Mouse (Mus musculus) limb, embryonic 14.5 days (tissue): Measurements from ENCODE around the gene Eras. TPM values are rescaled to one million over a fixed set of nuclear protein-coding genes. Genes with fewer than 3 reads are reported as not detected.

Experiments
- ATAC-seq: fragments of 200-750 bp; cut with Nextera tagmentation; 2 replicates; pipeline ENCODE4 v1.8.0; 2017; ENCODE audit warnings: low read depth, moderate number of reproducible peaks, moderate TSS enrichment; ENCODE audit not compliant: low FRiP score
- DNase-seq: peaks from one replicate; pipeline ENCODE4 v3.0.0-alpha.2; 2015; ENCODE audit warnings: low spot score
- H3K27ac ChIP-seq: fragments of 300-500 bp; sonication (generic); replicated peaks from 2 replicates; pipeline ENCODE4 v1.5.1; 2014; ENCODE audit warnings: low read depth, mild to moderate bottlenecking, low read length, moderate library complexity, mixed read lengths
- H3K27me3 ChIP-seq: fragments of 300-500 bp; sonication (generic); 2 replicates; pipeline ENCODE4 v1.6.1; 2014; ENCODE audit warnings: low read length, mixed read lengths; ENCODE audit not compliant: control insufficient read depth, insufficient read depth
- H3K36me3 ChIP-seq: fragments of 300-500 bp; sonication (generic); 2 replicates; pipeline ENCODE4 v1.6.1; 2014; ENCODE audit warnings: mild to moderate bottlenecking, low read length, moderate library complexity, mixed read lengths; ENCODE audit not compliant: control insufficient read depth, insufficient read depth
- H3K4me1 ChIP-seq: fragments of 300-500 bp; sonication (generic); 2 replicates; pipeline ENCODE4 v1.6.1; 2014; ENCODE audit warnings: antibody characterized with exemption, low read length, mixed read lengths; ENCODE audit not compliant: control insufficient read depth, insufficient read depth
- H3K4me2 ChIP-seq: fragments of 300-500 bp; sonication (generic); replicated peaks from 2 replicates; pipeline ENCODE4 v1.6.1; 2014; ENCODE audit warnings: low read depth, mild to moderate bottlenecking, low read length, moderate library complexity; ENCODE audit not compliant: severe bottlenecking
- H3K4me3 ChIP-seq: fragments of 300-500 bp; sonication (generic); replicated peaks from 2 replicates; pipeline ENCODE4 v1.5.1; 2014; ENCODE audit warnings: low read length
- H3K9ac ChIP-seq: fragments of 300-500 bp; sonication (generic); 2 replicates; pipeline ENCODE4 v1.6.1; 2014; ENCODE audit warnings: mild to moderate bottlenecking, low read depth, low read length, moderate library complexity; ENCODE audit not compliant: severe bottlenecking
- H3K9me3 ChIP-seq: fragments of 300-500 bp; sonication (generic); 2 replicates; pipeline ENCODE4 v1.6.1; 2016; ENCODE audit warnings: low read length; ENCODE audit not compliant: control insufficient read depth
- POLR2A ChIP-seq: fragments of 200-500 bp; IDR thresholded peaks from 2 replicates; pipeline ENCODE4 v1.8.0; 2012; ENCODE audit warnings: inconsistent platforms, mild to moderate bottlenecking, moderate library complexity, borderline replicate concordance; ENCODE audit not compliant: insufficient read depth, insufficient read length; ENCODE audit errors: extremely low read depth
- WGBS: fragments of 180-500 bp; shearing (Covaris S2); extraction: QIAGEN DNeasy Blood & Tissue Kit; methylation state at CpG from one replicate; pipeline ENCODE4 v1.1.7; 2014; 5-methylcytosine and 5-hydroxymethylcytosine counted together
- polyA plus RNA-seq, 2 experiments: library from polyadenylated mRNA; depleted of rRNA in 1 of 2; stranded (reverse) in 1 of 2; unstranded in 1 of 2; fragments of >200 nt; fragmentation: Nextera tagmentation in 1 of 2; extraction: Ambion mirVana in 1 of 2; gene quantifications; 2 replicates each; pipeline versions ENCODE4 v1.2.1 to v1.2.3; 2012 to 2014

Eras gene
- polyA plus RNA-seq, 2 experiments: 0.05 TPM; not detected in 1

DNA sequence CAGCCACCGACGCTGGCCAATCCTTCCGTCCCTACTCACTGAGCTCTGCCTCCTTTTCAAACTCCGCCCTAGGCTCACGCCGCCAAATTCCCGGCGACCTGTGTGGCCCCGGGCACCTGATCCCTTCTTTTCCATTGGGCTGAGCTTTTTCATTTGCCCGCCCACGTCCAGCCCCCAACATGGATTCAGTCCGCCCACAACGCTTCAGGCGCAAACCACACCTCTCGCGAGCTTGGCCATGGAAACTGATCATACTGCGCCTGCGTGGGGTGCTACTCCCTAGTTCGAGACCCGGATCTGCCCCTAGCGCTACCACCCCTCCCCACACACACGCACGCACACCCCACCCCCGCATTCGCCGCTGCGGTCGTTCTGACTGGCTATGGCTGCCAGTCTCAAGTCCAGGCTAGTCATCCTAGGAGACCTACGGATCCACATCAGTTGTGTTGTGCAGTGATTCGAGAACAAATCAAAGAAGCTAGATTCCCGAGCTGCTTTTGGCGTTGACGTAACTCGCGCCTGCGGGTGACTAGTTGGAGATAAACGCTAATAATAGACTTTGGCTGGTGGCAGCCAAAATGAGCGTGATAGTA lies 19.6 kb upstream of the Eras start:
- WGBS: 22% methylated on average over 38 of the region's 38 CpGs
- TF ChIP-seq POLR2A: no peak
- H3K4me2 ChIP-seq: peak overlapping the region; percentile 45
- H3K9ac ChIP-seq: peak overlapping the region; percentile 54
- peak; percentile 92 for DNase-seq
- H3K27me3 ChIP-seq: no peaks in the 10 kb centered on the region
- H3K9me3 ChIP-seq: no peaks in the 10 kb centered on the region
- peak; percentile 99 for ATAC-seq
- no peaks in the 10 kb centered on the region for H3K4me1 ChIP-seq
- H3K4me3 ChIP-seq: peak overlapping the region; percentile 46
- 0 out of 2 replicates have a peak overlapping the region, but pooled peaks have one; percentile 33 for H3K27ac ChIP-seq
- peaks cover 2% of the 10 kb centered on the region for H3K36me3 ChIP-seq

DNA sequence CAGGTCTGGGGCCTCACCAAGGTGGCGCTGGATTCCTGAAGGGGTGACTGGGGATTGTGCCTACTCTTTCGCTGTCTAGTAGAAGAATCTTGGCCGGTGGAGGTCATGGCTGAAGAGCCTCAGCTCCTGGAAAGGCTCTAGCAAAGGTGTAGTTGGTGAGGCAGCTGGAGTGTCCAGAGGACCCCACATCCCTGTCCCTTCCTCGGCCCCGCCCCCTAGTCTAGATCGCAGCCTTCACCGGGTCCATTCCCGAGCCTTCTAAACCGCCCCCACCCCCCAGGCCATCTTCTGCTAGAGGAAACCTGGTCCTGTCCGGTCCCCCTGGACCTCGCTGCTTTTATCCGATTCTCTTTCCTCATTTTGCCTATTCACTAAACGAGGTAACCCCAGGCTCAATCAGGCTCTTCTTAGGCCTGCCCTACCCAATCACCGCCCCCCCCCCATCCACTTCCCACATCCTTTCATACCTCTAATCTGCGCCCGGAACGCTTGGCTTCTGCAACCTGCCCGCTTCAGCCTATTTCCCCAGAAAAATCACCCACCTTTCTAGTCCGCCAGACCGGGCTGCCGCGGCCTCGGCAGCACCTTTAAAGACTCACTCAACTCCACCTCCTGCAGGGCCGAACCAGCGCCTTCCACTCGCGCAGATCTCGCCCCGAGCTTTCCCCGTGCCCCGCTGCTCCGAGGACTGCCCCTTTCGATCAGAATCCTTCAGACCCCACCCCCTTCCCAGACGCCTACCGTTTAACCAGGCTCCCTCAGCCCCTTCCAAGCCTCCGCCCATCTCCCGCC lies 18.9 kb upstream of the Eras start, which contains the start of gene Hdac6:
Gene Hdac6, minus strand, starts transcription at position 782 of the 792 bp plus-strand sequence.
- Histone ChIP-seq H3K36me3 (peaks cover 2% of the 10 kb centered on the region), H3K4me1 (no peaks in the 10 kb centered on the region), H3K4me3 (peak within 1 kb of the TSS; percentile 46), H3K27me3 (no peaks in the 10 kb centered on the region), H3K4me2 (peak within 1 kb of the TSS; percentile 46), H3K9me3 (no peaks in the 10 kb centered on the region), H3K27ac (0 out of 2 replicates have a peak within 1 kb of the TSS, but pooled peaks have one; percentile 33), H3K9ac (peak within 1 kb of the TSS; percentile 54)
- ATAC-seq (no peak), DNase-seq (no peak)
- 29% methylated on average over 31 of the region's 37 CpGs for WGBS
- TF ChIP-seq POLR2A: peak; percentile 47; the same call in 1 of the 2 replicates

DNA sequence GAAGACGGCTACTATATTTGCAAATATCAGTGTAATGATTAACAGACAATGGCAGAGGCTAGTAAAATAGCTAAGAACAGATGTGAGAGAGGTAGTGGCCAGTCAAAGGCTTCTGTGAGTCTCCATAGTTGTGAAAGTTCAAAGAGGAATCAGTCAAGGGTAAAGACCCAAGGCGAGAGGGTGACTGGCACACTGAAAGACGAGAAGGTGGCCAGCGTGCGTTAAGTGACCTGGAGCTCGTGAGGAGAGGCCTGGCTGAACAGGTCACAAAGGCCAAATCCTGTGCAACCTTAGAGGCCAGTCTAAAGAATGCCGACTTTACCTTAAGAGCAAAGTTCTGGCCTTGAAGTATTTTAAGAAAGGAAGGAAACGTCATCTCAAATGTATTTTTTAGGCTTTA lies 17.2 kb upstream of the Eras start:
- no peak overlapping the region for H3K27ac ChIP-seq
- H3K4me2 ChIP-seq: no peak overlapping the region
- no peaks in the 10 kb centered on the region for H3K9me3 ChIP-seq
- ATAC-seq (no peak), DNase-seq (no peak)
- TF ChIP-seq POLR2A: no peak
- H3K36me3 ChIP-seq: peaks cover 5% of the 10 kb centered on the region
- H3K9ac ChIP-seq: no peak overlapping the region
- 71% methylated on average over 8 of the region's 8 CpGs for WGBS
- H3K4me1 ChIP-seq: no peaks in the 10 kb centered on the region
- H3K27me3 ChIP-seq: no peaks in the 10 kb centered on the region
- H3K4me3 ChIP-seq: no peak overlapping the region

DNA sequence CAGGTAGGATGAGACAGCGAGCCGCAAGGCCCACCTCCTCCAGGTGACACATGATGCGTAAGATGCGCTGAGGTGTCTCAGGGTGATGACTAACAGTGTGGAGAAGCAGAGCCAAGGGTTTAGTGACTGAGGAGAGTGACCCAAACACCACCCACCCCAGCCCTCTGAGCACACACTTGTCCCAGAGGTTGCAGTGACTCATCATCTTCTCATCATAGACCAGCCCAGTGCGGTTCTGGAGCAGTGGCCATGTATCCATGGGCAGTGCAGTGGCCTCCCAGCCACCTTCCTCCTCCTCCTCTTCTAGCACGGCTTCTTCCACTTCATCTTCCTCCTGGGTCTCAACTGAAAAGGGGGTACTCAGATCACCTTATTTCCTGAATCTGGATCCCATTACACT lies 9.3 kb upstream of the Eras start:
- no peak for TF ChIP-seq POLR2A
- no peak for ATAC-seq
- WGBS: 99% methylated on average over 4 of the region's 6 CpGs
- Histone ChIP-seq H3K9ac (no peak overlapping the region), H3K27ac (no peak overlapping the region), H3K9me3 (no peaks in the 10 kb centered on the region), H3K36me3 (0 out of 2 replicates have a peak, but pooled peaks cover 17% of the 10 kb centered on the region), H3K4me2 (no peak overlapping the region), H3K27me3 (no peaks in the 10 kb centered on the region), H3K4me1 (no peaks in the 10 kb centered on the region), H3K4me3 (no peak overlapping the region)
- DNase-seq: no peak

DNA sequence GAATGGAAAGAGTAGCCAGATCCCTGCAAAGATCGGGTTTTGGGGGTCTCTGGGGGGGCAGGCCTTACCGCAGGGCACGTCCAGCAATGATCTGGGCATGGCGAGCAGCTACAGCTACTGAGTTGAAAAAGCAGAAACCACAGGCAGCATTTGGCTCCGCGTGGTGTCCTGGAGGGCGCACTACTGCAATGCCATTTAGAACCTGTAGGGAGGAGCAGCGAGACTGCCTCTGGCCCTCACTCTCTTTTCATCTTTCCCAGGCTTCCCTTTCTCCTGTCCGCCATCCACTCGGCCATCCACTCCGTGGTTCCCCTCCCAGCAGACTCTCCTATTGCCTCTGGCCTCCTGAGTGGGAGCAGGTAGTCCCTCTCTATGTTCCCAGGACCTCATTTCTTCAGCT lies 8.5 kb upstream of the Eras start:
- peaks cover 20% of the 10 kb centered on the region; the same call in 1 of the 2 replicates for H3K36me3 ChIP-seq
- no peak overlapping the region for H3K27ac ChIP-seq
- H3K4me1 ChIP-seq: no peaks in the 10 kb centered on the region
- DNase-seq (no peak), ATAC-seq (no peak)
- no peak overlapping the region for H3K4me2 ChIP-seq
- no peaks in the 10 kb centered on the region for H3K27me3 ChIP-seq
- no peaks in the 10 kb centered on the region for H3K9me3 ChIP-seq
- no peak for TF ChIP-seq POLR2A
- no peak overlapping the region for H3K9ac ChIP-seq
- H3K4me3 ChIP-seq: no peak overlapping the region
- WGBS: 39% methylated on average over 9 of the region's 11 CpGs
